Mouse (Mus musculus): Measurements from ENCODE around the gene Loxl1. TPM values are rescaled to one million over a fixed set of nuclear protein-coding genes. Genes with fewer than 3 reads are reported as not detected.
A peak's percentile ranks its signal among the peaks of the same experiment; 100 is the strongest.

Loxl1 gene
- total and polyA plus RNA-seq, 3 experiments: 22.1 to 59.7 (median 28.4) TPM

- intact Hi-C loops (cut with DNase I): no loop called here
- Histone ChIP-seq H3K27me3 (ENCODE audit: control insufficient read depth, insufficient read depth, low read length) (no peaks in the 10 kb centered on the region), H3K9ac (ENCODE audit: low read depth, low read length) (no peak overlapping the region), H3K4me1 (ENCODE audit: control insufficient read depth, insufficient read depth, low read length) (peaks cover 14% of the 10 kb centered on the region), H3K79me2 (replicated peaks; ENCODE audit: control insufficient read depth, insufficient read depth, low read length) (no peaks in the 10 kb centered on the region; the same call in 1 of the 2 replicates), H3K36me3 (ENCODE audit: control insufficient read depth, insufficient read depth, low read length) (peaks cover 9% of the 10 kb centered on the region), H3K4me3 (no peak overlapping the region), H3K27ac (peak overlapping the region; percentile 86; the same call in 1 of the 2 replicates)
- WGBS: 64% methylated on average over 8 of the region's 8 CpGs
- no peak for DNase-seq
- TF ChIP-seq CTCF (IDR thresholded peaks at IDR 0.05) (no peak), EP300 (IDR thresholded peaks at IDR 0.05; ENCODE audit: insufficient read depth, low read depth, low read length) (no peak), POLR2A (IDR thresholded peaks at IDR 0.05; ENCODE audit: insufficient read depth, low read depth, low read length) (no peak)
These were observed 62.7 kb downstream of the Loxl1 start for GRCm38 (mm10) chr9:58250322-58250721.

GRCm38 (mm10) chr9:58249592-58250192, 63.3 kb downstream of the Loxl1 start, which contains the start of gene Pml:
Gene Pml, minus strand, starts transcription at chr9:58249786.
- intact Hi-C loops (cut with DNase I): no loop called here
- Histone ChIP-seq H3K36me3 (ENCODE audit: control insufficient read depth, insufficient read depth, low read length) (peaks cover 10% of the 10 kb centered on the region), H3K27me3 (ENCODE audit: control insufficient read depth, insufficient read depth, low read length) (no peaks in the 10 kb centered on the region), H3K4me1 (ENCODE audit: control insufficient read depth, insufficient read depth, low read length) (peaks cover 14% of the 10 kb centered on the region), H3K4me3 (peak within 1 kb of the TSS; percentile 58), H3K27ac (peak within 1 kb of the TSS; percentile 86), H3K79me2 (replicated peaks; ENCODE audit: control insufficient read depth, insufficient read depth, low read length) (peaks cover 1% of the 10 kb centered on the region; the same call in 1 of the 2 replicates), H3K9ac (ENCODE audit: low read depth, low read length) (peak within 1 kb of the TSS; percentile 80)
- TF ChIP-seq CTCF (IDR thresholded peaks at IDR 0.05): peak; percentile 40
- TF ChIP-seq POLR2A (IDR thresholded peaks at IDR 0.05; ENCODE audit: insufficient read depth, low read depth, low read length): peak; percentile 76
- TF ChIP-seq EP300 (IDR thresholded peaks at IDR 0.05; ENCODE audit: insufficient read depth, low read depth, low read length): no peak
- DNase-seq: peak; percentile 84 to 87
- 0% methylated on average over 16 of the region's 16 CpGs for WGBS

- Histone ChIP-seq H3K9ac (ENCODE audit: low read depth, low read length) (peak overlapping the region; percentile 80), H3K36me3 (ENCODE audit: control insufficient read depth, insufficient read depth, low read length) (peaks cover 11% of the 10 kb centered on the region), H3K4me1 (ENCODE audit: control insufficient read depth, insufficient read depth, low read length) (peaks cover 14% of the 10 kb centered on the region), H3K4me3 (peak overlapping the region; percentile 58), H3K79me2 (replicated peaks; ENCODE audit: control insufficient read depth, insufficient read depth, low read length) (peaks cover 1% of the 10 kb centered on the region; the same call in 1 of the 2 replicates), H3K27ac (peak overlapping the region; percentile 86), H3K27me3 (ENCODE audit: control insufficient read depth, insufficient read depth, low read length) (no peaks in the 10 kb centered on the region)
- intact Hi-C loops (cut with DNase I): no loop called here
- WGBS: 10% methylated on average over 7 of the region's 7 CpGs
- TF ChIP-seq CTCF (IDR thresholded peaks at IDR 0.05): no peak
- DNase-seq: no peak
These were observed 64.1 kb downstream of the Loxl1 start for GRCm38 (mm10) chr9:58248746-58249413.

DNA sequence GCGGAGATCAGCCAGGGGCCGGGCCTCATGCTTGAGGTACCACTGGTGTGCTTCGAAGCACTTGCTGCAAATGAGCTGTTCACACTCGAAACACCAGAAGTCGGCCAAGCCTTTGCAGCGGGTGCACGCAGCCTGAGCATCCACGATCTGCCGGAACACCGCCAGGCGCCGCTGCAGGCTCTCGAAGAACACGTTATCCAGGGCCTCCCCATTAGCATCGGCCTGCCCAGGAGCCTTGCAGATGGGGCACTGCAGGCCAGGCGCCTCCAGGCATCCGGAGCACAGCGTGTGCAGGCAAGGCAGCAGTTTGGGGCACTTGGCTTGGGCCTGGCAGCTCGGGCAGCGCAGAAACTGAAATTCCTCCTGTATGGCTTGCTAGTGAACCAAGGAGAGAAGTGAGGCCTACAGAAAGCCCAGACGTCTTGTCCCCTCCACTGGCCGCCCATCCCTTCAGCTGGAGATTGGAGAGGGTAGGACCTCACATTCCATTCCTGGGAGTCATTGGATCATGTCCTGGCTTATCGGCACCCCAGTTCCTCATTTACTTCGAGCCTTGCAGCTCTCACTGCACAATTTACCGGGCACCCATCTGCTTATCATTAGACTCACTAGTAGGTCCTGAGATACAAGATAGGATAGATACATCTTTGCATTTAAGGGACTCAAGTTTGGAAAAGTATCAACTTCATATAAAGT, 65.8 kb downstream of the Loxl1 start:
- 5% methylated on average over 25 of the region's 25 CpGs for WGBS
- TF ChIP-seq CTCF (IDR thresholded peaks at IDR 0.05) (peak; percentile 89), POLR2A (IDR thresholded peaks at IDR 0.05; ENCODE audit: insufficient read depth, low read depth, low read length) (no peak), EP300 (IDR thresholded peaks at IDR 0.05; ENCODE audit: insufficient read depth, low read depth, low read length) (0 out of 2 replicates have a peak, but pooled peaks have one; percentile 57)
- H3K4me1 ChIP-seq (ENCODE audit: control insufficient read depth, insufficient read depth, low read length): peaks cover 14% of the 10 kb centered on the region

GRCm38 (mm10) chr9:58246083-58246591, 66.8 kb downstream of the Loxl1 start:
- WGBS: 42% methylated on average over 4 of the region's 4 CpGs
- peaks cover 17% of the 10 kb centered on the region for H3K36me3 ChIP-seq (ENCODE audit: control insufficient read depth, insufficient read depth, low read length)
- no peaks in the 10 kb centered on the region for H3K27me3 ChIP-seq (ENCODE audit: control insufficient read depth, insufficient read depth, low read length)
- no peak overlapping the region for H3K9ac ChIP-seq (ENCODE audit: low read depth, low read length)
- DNase-seq: no peak
- peaks cover 18% of the 10 kb centered on the region for H3K4me1 ChIP-seq (ENCODE audit: control insufficient read depth, insufficient read depth, low read length)
- no peak overlapping the region for H3K27ac ChIP-seq
- no peak for TF ChIP-seq POLR2A (IDR thresholded peaks at IDR 0.05; ENCODE audit: insufficient read depth, low read depth, low read length)
- TF ChIP-seq CTCF (IDR thresholded peaks at IDR 0.05): no peak
- TF ChIP-seq EP300 (IDR thresholded peaks at IDR 0.05; ENCODE audit: insufficient read depth, low read depth, low read length): no peak
- no peak overlapping the region for H3K4me3 ChIP-seq
- peaks cover 1% of the 10 kb centered on the region for H3K79me2 ChIP-seq (replicated peaks; ENCODE audit: control insufficient read depth, insufficient read depth, low read length)
- intact Hi-C loops (cut with DNase I): no loop called here

More for the DNA sequence above, 65.8 kb downstream of the Loxl1 start:
- Histone ChIP-seq H3K4me3 (peak overlapping the region; percentile 30), H3K9ac (ENCODE audit: low read depth, low read length) (peak overlapping the region; percentile 73), H3K36me3 (ENCODE audit: control insufficient read depth, insufficient read depth, low read length) (peaks cover 11% of the 10 kb centered on the region), H3K27ac (peak overlapping the region; percentile 24; the same call in 1 of the 2 replicates), H3K27me3 (ENCODE audit: control insufficient read depth, insufficient read depth, low read length) (no peaks in the 10 kb centered on the region), H3K79me2 (replicated peaks; ENCODE audit: control insufficient read depth, insufficient read depth, low read length) (peaks cover 1% of the 10 kb centered on the region)
- intact Hi-C loops (cut with DNase I): loop anchor here (1.0 kb wide), 1 partner anchor 33 kb away; no protein-coding TSS in a partner anchor
- DNase-seq: peak; percentile 84 to 87

Measured in heart, adult 2 months (tissue).